Mouse (Mus musculus) 3134 (cell line): ENCODE results near the gene Cacna2d2.

ENCODE experiments used
- DNase-seq: peaks from one replicate; pipeline ENCODE4 v3.0.0-alpha.2; 2011; ENCODE audit warnings: low spot score; ENCODE audit not compliant: insufficient read length; ENCODE audit errors: extremely low read depth

Cacna2d2 gene

DNA sequence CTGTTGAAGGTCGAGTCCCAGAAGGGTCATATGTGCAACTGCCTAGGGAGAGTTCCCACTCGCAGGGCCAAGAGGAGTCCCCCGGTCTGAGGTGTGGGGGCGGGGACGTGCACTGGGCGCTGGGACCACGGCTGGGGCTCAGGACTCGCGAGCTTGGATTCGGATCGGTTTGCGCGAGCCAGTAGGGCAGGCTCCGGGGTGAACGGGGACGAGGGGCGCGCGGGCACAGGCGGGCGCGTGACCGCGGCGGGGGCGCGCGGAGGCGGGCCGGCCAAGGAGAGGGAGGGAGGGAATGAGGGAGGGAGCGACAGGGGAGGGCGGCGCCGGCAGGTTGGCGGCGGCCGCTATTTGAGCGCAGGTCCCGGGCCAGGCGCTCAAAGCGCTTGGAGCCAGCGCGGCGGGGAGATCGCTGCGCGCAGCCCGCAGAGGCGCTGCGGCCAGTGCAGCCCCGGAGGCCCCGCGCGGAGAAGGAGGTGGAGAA lies at the start of gene Cacna2d2:
Cacna2d2 (plus strand) TSS at position 122 of the 481 bp plus-strand sequence.
- DNase-seq = no peak

DNA sequence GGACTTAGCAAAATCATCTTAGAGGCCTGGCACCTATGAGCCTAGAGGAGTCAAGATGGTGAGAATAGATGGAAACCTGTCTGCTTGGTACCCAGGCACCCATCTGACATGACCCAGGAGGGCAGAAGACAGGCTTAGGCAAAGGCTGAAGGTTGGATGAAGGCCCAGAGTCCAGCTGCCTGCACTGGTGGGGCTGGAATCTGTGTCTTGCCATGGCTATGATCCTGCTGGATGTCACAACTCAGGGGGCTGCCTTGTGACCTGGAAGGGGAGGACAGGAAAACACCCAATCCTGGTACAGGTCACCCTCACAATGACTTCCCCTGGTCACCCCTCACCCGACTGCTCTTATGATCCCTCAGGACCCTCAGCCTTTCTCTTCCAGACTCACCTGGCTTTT lies 44.6 kb upstream of the Cacna2d2 start:
- no peak for DNase-seq

GRCm38 (mm10) chr9:107355870-107356765 lies 43.3 kb upstream of the Cacna2d2 start:
- no peak for DNase-seq

GRCm38 (mm10) chr9:107357651-107358050 lies 41.8 kb upstream of the Cacna2d2 start:
- no peak for DNase-seq

GRCm38 (mm10) chr9:107360989-107361388 lies 38.4 kb upstream of the Cacna2d2 start:
- DNase-seq = no peak

GRCm38 (mm10) chr9:107366644-107367043 lies 32.8 kb upstream of the Cacna2d2 start:
- DNase-seq = no peak

DNA sequence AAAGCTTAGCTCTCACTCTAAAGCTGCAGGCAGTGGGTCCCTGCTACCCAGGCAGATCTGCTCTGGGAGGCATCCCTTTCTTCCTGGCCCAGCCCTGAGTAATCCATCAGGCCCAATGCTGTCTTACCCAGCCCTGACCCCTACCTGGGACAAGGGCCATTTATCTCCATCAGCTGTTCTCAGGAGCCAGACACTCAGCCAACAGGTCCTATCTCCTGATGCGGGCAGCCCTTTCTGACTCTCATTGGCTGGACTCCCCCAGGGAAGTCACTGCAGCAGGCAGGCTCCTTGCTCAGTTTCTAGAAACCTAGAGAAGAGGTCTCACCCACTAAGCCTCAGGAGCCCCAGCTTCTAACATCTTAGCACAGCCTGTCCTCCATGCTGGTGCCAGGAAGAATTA lies 31.1 kb upstream of the Cacna2d2 start:
- DNase-seq = no peak

GRCm38 (mm10) chr9:107369270-107370105 lies 29.9 kb upstream of the Cacna2d2 start:
- DNase-seq = no peak

DNA sequence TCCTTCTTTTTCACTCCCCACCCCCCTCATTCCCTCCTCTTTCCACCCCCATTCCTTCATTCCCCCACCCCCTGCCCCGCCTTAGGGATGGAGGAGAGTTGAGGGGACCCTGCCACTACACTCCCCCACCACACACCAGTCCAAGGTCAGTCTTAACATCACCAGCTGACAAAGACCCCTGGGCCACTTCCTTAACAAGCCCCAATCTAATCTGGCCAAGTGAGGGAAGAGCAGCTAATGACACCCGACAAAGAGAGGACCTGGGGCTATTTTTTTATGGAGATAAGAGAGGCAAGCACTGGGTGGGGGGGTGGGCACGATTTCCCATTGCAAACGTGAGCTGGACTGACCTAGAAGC lies 29.3 kb upstream of the Cacna2d2 start:
- no peak for DNase-seq

DNA sequence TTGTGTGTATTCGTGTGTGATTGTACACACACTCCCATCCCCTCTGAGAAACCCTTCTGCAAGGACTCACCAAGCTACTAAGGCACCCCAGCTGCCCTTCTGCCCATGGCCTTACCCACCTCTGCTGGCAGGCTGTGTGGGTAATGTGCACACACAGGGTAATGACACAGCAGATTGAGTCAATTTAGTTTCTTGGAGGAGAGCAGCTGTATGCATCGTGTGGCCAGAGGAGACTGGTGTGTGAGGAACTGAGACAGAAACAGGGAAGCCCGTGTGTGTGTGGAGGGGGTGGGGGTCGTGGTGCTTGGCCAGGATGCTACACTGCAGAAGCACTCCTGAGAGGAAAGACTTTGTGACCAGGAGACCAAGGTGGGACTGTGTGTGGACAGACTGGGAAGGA lies 27.0 kb upstream of the Cacna2d2 start:
- DNase-seq = no peak

GRCm38 (mm10) chr9:107374623-107375022 lies 24.8 kb upstream of the Cacna2d2 start:
- DNase-seq = no peak

GRCm38 (mm10) chr9:107375451-107375850 lies 24.0 kb upstream of the Cacna2d2 start:
- DNase-seq = no peak

GRCm38 (mm10) chr9:107377961-107378512 lies 21.4 kb upstream of the Cacna2d2 start:
- DNase-seq = no peak

DNA sequence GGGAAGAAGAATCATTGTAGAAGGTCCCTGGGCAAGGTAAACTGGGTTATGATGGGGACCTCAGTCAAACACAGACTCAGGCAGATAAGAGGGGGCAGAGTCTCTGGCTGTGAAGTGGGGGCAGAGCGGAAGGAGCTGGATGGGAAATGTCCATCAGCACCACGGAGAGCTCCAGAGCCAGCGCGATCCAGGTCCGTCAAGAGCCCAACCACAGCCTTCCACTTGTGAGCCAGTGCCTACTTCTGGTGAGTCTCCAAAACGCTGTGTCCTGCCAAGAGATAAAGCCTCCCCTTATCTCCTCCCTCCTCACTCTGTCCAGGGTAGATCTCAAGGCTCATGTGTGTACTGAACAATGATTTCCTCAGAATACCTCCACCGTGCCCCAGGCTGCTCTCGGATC lies 17.7 kb upstream of the Cacna2d2 start:
- DNase-seq = no peak

DNA sequence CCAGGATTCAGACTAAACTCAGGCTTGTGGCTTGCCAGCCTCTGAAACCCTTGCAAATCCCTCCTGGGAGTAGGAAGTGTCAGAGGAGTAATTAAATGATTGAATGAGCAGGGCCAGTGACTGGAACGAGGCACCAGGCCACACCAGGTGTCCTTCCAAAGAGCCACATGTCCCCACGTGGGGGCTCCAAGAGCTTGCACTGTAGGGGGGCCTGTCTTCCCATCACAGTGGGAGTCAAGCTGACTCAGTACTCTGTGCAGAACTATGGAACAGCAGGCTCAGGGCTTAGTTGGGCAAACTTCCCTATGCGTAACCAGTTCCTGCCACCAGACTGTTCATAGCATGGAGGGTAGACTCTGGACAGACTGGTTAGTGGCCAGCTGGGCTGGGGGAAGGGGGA lies 15.0 kb upstream of the Cacna2d2 start:
- DNase-seq = no peak

DNA sequence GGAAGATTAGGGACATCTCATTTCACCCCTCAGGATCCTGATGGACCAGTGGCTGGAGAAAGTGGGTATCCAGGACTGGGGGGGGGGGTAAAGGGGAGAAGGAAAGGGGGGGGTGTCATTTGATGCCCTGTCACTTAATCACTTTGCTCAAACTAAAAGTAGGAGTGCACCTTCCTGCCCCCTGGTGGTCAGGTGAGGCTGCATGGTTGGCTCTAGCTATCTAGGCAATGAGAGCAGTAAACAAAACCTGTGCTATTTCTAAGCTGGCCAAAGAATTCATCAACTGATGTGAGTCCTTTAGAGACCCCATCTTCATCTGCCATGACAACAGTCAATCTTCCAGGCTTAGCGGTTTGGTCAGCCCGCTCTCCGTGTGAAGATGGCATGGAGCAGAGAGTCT lies 12.7 kb upstream of the Cacna2d2 start:
- no peak for DNase-seq

DNA sequence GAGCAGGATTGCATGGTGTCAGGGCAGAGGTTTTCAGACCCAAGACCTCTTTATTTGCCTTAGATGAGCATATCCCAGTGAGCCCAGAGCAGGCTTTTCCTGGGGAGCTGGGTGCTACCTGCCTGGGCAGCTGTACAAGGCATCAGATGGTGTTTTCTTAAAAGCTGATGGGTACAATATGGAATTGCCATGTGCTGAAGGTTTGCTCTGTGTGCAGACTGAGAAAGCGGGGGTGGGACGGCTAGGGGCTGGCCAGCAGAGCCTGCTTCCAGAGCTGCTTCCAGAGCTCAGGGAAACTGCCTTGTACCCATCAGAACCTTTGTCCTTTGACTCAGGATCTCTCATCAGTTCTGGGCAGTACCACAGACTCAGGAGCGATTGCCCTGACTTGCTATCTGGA lies 11.7 kb upstream of the Cacna2d2 start:
- no peak for DNase-seq

GRCm38 (mm10) chr9:107388263-107388662 lies 11.1 kb upstream of the Cacna2d2 start:
- no peak for DNase-seq

- no peak for DNase-seq
Measured at GRCm38 (mm10) chr9:107396397-107396796, 3.0 kb upstream of the Cacna2d2 start.

DNA sequence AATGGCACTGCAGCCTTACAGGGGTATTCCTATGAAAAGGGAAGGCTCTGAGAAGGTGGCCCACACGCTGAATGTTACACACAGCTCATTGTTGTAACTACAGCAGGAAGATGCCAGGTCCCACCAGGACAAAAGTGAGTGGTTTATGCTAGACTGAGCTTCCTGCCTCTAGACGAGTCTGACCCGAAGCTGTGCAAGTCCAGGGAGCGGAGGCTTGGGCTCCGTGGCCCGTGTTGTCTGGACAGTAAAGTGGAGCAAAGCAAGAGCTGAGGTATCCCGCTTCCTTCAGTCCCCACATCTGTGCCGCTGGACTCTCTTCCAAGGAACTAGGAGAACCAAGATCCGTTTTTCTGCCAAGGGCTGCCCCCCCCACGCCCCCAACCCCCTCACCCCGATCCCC lies 444 bp upstream of the Cacna2d2 start:
- no peak for DNase-seq

GRCm38 (mm10) chr9:107400060-107400511 lies 674 bp downstream of the Cacna2d2 start:
- no peak for DNase-seq
